Mouse (Mus musculus) adrenal gland, adult 18-20 months (tissue): ENCODE data around the gene Ift43. TPM values are rescaled to one million over a fixed set of nuclear protein-coding genes. Genes with fewer than 3 reads are reported as not detected.
A peak's percentile ranks its signal among the peaks of the same experiment; 100 is the strongest.

Experiments
- DNase-seq, 2 experiments: peaks; one replicate each; pipeline ENCODE4 v3.0.0; 2021 to 2022; ENCODE audit warnings: low spot score in 2 of 2
- total RNA-seq, 2 experiments: library from RNA; stranded (reverse); gene quantifications; 1 replicate in 1 of 2; 2 replicates in 1 of 2; pipeline ENCODE4 v1.2.3; 2021

The Ift43 gene
- total RNA-seq, 2 experiments from 2014 or later = 22.6 to 26.2 TPM

GRCm38 (mm10) chr12:86168712-86169111 is 86.4 kb downstream of the Ift43 start:
- no peak for DNase-seq

- no peak for DNase-seq
These were observed 86.9 kb downstream of the Ift43 start for GRCm38 (mm10) chr12:86169195-86169594.

- no peak for DNase-seq
These were observed 91.0 kb downstream of the Ift43 start for GRCm38 (mm10) chr12:86173314-86173713.

GRCm38 (mm10) chr12:86174369-86174768 is 92.0 kb downstream of the Ift43 start:
- no peak for DNase-seq

GRCm38 (mm10) chr12:86175476-86175942 is 93.2 kb downstream of the Ift43 start:
- no peak for DNase-seq

- DNase-seq = no peak
These were observed 94.5 kb downstream of the Ift43 start for GRCm38 (mm10) chr12:86176675-86177339.

GRCm38 (mm10) chr12:86179266-86179665 is 96.9 kb downstream of the Ift43 start:
- DNase-seq = no peak

- no peak for DNase-seq
These were observed 99.0 kb downstream of the Ift43 start for GRCm38 (mm10) chr12:86181320-86181751.

- DNase-seq = no peak
These were observed 99.5 kb downstream of the Ift43 start for GRCm38 (mm10) chr12:86181879-86182278.

GRCm38 (mm10) chr12:86182414-86182813 is 100.1 kb downstream of the Ift43 start:
- DNase-seq = no peak

- DNase-seq = peak; percentile 22 to 31
These were observed 105.8 kb downstream of the Ift43 start for GRCm38 (mm10) chr12:86188161-86188560.

GRCm38 (mm10) chr12:86189601-86190323 is 107.4 kb downstream of the Ift43 start:
- no peak for DNase-seq

- no peak for DNase-seq
These were observed 109.7 kb downstream of the Ift43 start for GRCm38 (mm10) chr12:86192036-86192449.

- DNase-seq = no peak
These were observed 114.6 kb downstream of the Ift43 start for GRCm38 (mm10) chr12:86196944-86197343.

GRCm38 (mm10) chr12:86203443-86204057 is 121.2 kb downstream of the Ift43 start:
- no peak for DNase-seq

- DNase-seq = no peak
These were observed 128.8 kb downstream of the Ift43 start for GRCm38 (mm10) chr12:86211099-86211520.

Other genes starting within 250 kb of the Ift43 start
- 10 to 100 TPM in 1 of 2 experiments, 1 to 10 TPM in 1; 8.7 to 13.7 TPM for gene Tgfb3, start 3.5 kb upstream of the Ift43 start, total RNA-seq
- 10 to 100 TPM; 18.6 to 20.3 TPM for gene Gpatch2l, start 159.3 kb downstream of the Ift43 start, total RNA-seq